Mouse (Mus musculus): ENCODE results near the gene Apobec1. TPM values are rescaled to one million over a fixed set of nuclear protein-coding genes. Genes with fewer than 3 reads are reported as not detected.
A peak's percentile ranks its signal among the peaks of the same experiment; 100 is the strongest.
"Not testable (repeated sequence)": the region's sequence is repeated elsewhere in the genome, so short reads cannot be mapped to it uniquely, and the experiment has no call there.

Gene Apobec1
- polyA plus RNA-seq (2014; fragmentation: Nextera tagmentation; extraction: Ambion mirVana), result 4.1 and 5.5 TPM in 2 replicates

DNA sequence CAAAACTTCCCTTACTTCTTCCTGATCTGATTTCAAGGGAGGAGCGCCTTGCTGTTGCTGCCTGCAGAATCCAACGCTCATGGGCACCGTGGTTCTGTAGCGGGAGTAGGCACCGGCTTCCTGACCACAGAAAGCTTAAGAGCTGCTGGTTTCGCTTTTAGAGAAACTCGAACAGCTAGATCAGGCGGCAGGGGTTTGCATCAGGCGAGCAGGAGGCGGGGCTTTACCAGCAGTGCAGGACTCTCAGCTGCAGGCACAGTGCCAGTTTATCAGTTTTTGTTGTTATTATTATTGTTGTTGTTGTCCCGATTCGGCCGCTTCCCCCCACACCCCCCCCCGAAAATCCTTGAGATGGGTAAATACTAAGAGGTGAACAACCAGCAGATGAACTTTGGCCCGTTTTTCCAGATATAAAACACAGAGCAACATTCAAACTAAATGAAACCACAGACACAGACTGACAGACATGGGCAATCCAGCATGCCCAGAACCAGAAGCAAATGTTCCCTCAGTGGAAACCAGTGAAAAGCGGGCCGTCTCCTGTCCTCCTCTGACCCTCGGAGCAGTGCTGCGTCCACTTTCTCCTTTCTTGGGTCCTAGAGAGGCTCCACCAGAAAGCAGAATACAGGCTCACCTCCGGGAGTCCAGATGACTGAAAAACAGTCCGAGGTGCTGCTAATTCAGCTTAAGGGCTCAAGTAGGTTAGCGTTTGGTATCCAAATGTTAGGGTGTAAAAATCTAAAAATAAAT lies at the start of gene Apobec1:
Apobec1 (minus strand) TSS at position 203 of the 750 bp plus-strand sequence.
- WGBS, result 5% methylated on average over 22 of the region's 22 CpGs
- Histone ChIP-seq H3K4me3 (ENCODE audit: low read depth, low read length) (peak within 1 kb of the TSS; percentile 42), H3K9me3 (ENCODE audit: control insufficient read depth, low read length) (no peaks in the 10 kb centered on the region), H3K4me1 (ENCODE audit: control insufficient read depth, insufficient read depth, low read length) (no peaks in the 10 kb centered on the region), H3K9ac (ENCODE audit: low read depth, low read length) (peak within 1 kb of the TSS; percentile 55), H3K27me3 (replicated peaks; ENCODE audit: control insufficient read depth, insufficient read depth, low read length) (no peaks in the 10 kb centered on the region), H3K36me3 (ENCODE audit: control insufficient read depth, insufficient read depth, low read length) (no peaks in the 10 kb centered on the region), H3K27ac (replicated peaks; ENCODE audit: low read depth, low read length) (peak within 1 kb of the TSS; percentile 67; the same call in 1 of the 2 replicates), H3K4me2 (ENCODE audit: low read depth, low read length) (peak within 1 kb of the TSS; percentile 65)
- DNase-seq (ENCODE audit: low spot score) (peak; percentile 93), ATAC-seq (ENCODE audit: low read depth) (peak; percentile 74)

DNA sequence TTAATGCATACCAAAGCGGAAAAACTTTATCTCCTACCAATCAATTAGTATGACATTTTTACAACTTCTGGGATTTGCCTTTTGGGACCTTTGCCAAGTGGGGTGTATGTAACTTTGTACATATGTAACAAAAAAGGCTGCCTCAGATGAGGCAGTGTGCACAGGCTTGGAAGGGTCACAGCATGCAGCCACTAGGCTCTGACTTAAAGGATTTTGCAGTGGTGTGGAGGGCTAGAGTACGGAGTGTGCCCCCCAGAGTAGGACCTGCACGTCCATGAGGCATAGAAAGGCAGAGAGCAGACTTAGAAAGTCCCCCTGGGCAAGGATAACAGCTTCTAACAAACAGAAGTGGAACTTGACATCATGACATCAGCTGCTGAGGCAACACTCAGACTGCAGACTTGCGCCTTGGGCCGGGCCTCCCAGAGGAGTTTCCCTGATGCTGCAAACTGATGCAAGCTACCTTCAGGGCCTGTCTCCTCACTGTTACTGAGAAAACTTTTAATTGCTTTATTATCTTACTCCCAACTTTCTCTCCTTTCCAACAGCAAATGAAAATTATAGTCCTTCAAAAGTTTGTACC lies 48.2 kb upstream of the Apobec1 start:
- ATAC-seq (ENCODE audit: low read depth) (no peak), DNase-seq (ENCODE audit: low spot score) (peak; percentile 26)
- H3K4me1 ChIP-seq (ENCODE audit: control insufficient read depth, insufficient read depth, low read length), result no peaks in the 10 kb centered on the region
- no peak overlapping the region for H3K9ac ChIP-seq (ENCODE audit: low read depth, low read length)
- H3K4me3 ChIP-seq (ENCODE audit: low read depth, low read length), result no peak overlapping the region
- H3K27me3 ChIP-seq (replicated peaks; ENCODE audit: control insufficient read depth, insufficient read depth, low read length), result no peaks in the 10 kb centered on the region
- H3K27ac ChIP-seq (replicated peaks; ENCODE audit: low read depth, low read length), result no peak overlapping the region
- 0 out of 2 replicates have a peak, but pooled peaks cover 3% of the 10 kb centered on the region for H3K9me3 ChIP-seq (ENCODE audit: control insufficient read depth, low read length)
- WGBS, result 50% methylated on average over 5 of the region's 5 CpGs
- no peaks in the 10 kb centered on the region for H3K36me3 ChIP-seq (ENCODE audit: control insufficient read depth, insufficient read depth, low read length)
- H3K4me2 ChIP-seq (ENCODE audit: low read depth, low read length), result no peak overlapping the region

DNA sequence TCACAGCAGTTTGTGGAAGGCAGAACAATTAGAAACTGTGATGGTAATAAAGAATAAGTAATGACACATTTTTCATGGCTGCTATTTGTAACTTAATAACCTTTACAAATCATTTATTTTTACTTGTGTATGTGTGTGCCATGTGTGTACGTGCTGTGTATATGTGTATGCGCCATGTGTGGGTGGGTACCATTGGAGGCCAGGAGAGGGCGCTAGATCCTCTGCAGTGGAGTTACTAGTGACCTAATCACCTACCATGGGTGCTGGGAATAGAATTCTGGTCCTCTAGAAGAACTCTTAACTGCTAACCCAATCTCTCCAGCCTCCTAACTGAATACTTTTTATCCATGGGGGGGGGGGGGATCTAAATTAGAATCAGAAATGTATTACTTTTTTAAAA lies 47.7 kb upstream of the Apobec1 start:
- H3K27me3 ChIP-seq (replicated peaks; ENCODE audit: control insufficient read depth, insufficient read depth, low read length), result no peaks in the 10 kb centered on the region
- no peak for ATAC-seq (ENCODE audit: low read depth)
- no peak overlapping the region for H3K4me3 ChIP-seq (ENCODE audit: low read depth, low read length)
- DNase-seq (ENCODE audit: low spot score), result no peak
- H3K4me2 ChIP-seq (ENCODE audit: low read depth, low read length), result no peak overlapping the region
- WGBS, result 80% methylated on average over 3 of the region's 3 CpGs
- 0 out of 2 replicates have a peak, but pooled peaks cover 3% of the 10 kb centered on the region for H3K9me3 ChIP-seq (ENCODE audit: control insufficient read depth, low read length)
- H3K4me1 ChIP-seq (ENCODE audit: control insufficient read depth, insufficient read depth, low read length), result no peaks in the 10 kb centered on the region
- H3K9ac ChIP-seq (ENCODE audit: low read depth, low read length), result no peak overlapping the region
- H3K27ac ChIP-seq (replicated peaks; ENCODE audit: low read depth, low read length), result no peak overlapping the region
- no peaks in the 10 kb centered on the region for H3K36me3 ChIP-seq (ENCODE audit: control insufficient read depth, insufficient read depth, low read length)

DNA sequence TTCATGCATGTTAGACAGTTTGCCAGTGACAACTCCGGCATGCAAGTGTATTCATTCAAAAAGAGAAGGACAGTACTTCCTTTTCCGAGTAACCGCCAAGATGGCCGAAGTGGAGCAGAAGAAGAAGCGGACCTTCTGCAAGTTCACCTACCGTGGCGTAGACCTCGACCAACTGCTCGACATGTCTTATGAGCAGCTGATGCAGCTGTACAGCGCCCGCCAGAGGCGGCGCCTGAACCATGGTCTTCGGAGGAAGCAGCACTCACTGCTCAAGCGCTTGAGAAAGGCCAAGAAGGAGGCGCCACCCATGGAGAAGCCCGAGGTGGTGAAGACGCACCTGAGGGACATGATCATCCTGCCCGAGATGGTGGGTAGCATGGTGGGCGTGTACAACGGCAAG lies 42.0 kb upstream of the Apobec1 start:
- not testable (repeated sequence) for H3K4me3 ChIP-seq (ENCODE audit: low read depth, low read length); H3K4me1 ChIP-seq (ENCODE audit: control insufficient read depth, insufficient read depth, low read length); DNase-seq (ENCODE audit: low spot score); H3K9ac ChIP-seq (ENCODE audit: low read depth, low read length); ATAC-seq (ENCODE audit: low read depth); H3K4me2 ChIP-seq (ENCODE audit: low read depth, low read length); H3K27ac ChIP-seq (replicated peaks; ENCODE audit: low read depth, low read length); H3K27me3 ChIP-seq (replicated peaks; ENCODE audit: control insufficient read depth, insufficient read depth, low read length); H3K36me3 ChIP-seq (ENCODE audit: control insufficient read depth, insufficient read depth, low read length); H3K9me3 ChIP-seq (ENCODE audit: control insufficient read depth, low read length)
- WGBS, result 94% methylated on average over 18 of the region's 21 CpGs

DNA sequence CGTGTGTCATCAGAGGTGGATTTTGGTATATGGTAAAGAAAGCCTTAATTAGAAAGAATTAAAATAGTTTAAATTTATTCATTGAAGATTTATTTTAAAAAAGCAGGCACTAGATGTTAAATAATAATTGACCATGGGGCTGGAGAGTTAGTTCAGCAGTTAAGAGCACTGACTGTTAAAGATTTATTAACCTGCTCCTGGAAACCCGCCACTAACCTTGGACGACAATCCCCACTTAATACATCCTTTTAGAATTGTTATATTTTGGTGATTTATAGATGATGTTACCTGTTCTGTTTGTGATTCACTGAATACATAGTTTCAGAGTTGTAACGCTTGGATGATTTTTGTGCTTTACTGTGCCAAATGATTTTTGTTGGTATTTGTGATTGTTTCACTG lies 35.3 kb upstream of the Apobec1 start:
- not testable (repeated sequence) for H3K9ac ChIP-seq (ENCODE audit: low read depth, low read length); ATAC-seq (ENCODE audit: low read depth); H3K9me3 ChIP-seq (ENCODE audit: control insufficient read depth, low read length); H3K36me3 ChIP-seq (ENCODE audit: control insufficient read depth, insufficient read depth, low read length); H3K4me1 ChIP-seq (ENCODE audit: control insufficient read depth, insufficient read depth, low read length); H3K4me3 ChIP-seq (ENCODE audit: low read depth, low read length); DNase-seq (ENCODE audit: low spot score); H3K27ac ChIP-seq (replicated peaks; ENCODE audit: low read depth, low read length); H3K27me3 ChIP-seq (replicated peaks; ENCODE audit: control insufficient read depth, insufficient read depth, low read length); H3K4me2 ChIP-seq (ENCODE audit: low read depth, low read length)
- 86% methylated on average over 4 of the region's 4 CpGs for WGBS

DNA sequence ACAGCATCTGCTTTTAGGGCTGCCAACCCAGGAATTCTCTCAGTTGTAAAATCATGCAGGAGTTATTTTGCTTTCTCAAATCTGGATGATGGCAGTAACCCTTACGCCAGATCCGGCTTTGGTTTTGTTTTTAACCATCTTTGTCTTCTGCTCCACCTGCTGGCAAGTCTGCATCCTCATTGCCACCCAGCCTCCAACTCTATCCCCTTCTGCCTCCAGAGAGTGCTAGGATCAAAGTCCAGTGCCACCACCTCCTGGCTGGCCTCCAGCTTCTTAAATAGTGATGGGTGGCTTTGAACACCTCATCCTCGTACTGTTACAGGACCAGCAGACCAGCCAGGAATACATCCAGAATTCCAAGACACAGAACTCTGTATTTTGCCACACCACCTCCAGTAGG lies 34.4 kb upstream of the Apobec1 start:
- DNase-seq (ENCODE audit: low spot score) (no peak), ATAC-seq (ENCODE audit: low read depth) (no peak)
- Histone ChIP-seq H3K4me2 (ENCODE audit: low read depth, low read length) (no peak overlapping the region), H3K9me3 (ENCODE audit: control insufficient read depth, low read length) (no peaks in the 10 kb centered on the region), H3K36me3 (ENCODE audit: control insufficient read depth, insufficient read depth, low read length) (no peaks in the 10 kb centered on the region), H3K27ac (replicated peaks; ENCODE audit: low read depth, low read length) (no peak overlapping the region), H3K9ac (ENCODE audit: low read depth, low read length) (no peak overlapping the region), H3K27me3 (replicated peaks; ENCODE audit: control insufficient read depth, insufficient read depth, low read length) (no peaks in the 10 kb centered on the region), H3K4me3 (ENCODE audit: low read depth, low read length) (no peak overlapping the region), H3K4me1 (ENCODE audit: control insufficient read depth, insufficient read depth, low read length) (no peaks in the 10 kb centered on the region)
- WGBS, result 80% methylated on average over 3 of the region's 3 CpGs

DNA sequence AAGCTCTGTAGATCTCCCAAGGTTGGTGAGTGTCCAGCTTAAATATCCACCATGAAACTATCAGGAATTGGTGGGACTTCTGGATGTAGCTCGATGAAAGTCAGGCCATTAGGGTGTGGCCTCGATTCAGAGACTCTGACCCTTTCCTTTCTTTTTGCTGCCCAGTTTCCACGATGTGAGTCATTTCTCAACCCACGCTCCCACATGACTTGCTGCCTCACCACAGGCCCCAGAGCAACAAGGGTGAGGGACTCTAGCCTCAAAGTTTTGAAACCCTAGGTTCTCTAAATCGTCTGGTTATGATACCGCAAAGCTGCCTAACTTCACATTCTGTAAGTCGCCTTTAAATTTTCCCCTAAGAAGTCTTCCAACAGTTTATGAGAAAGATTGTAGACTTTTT lies 33.1 kb upstream of the Apobec1 start:
- WGBS, result 81% methylated on average over 7 of the region's 7 CpGs
- no peaks in the 10 kb centered on the region for H3K36me3 ChIP-seq (ENCODE audit: control insufficient read depth, insufficient read depth, low read length)
- no peaks in the 10 kb centered on the region for H3K27me3 ChIP-seq (replicated peaks; ENCODE audit: control insufficient read depth, insufficient read depth, low read length)
- no peak overlapping the region for H3K27ac ChIP-seq (replicated peaks; ENCODE audit: low read depth, low read length)
- no peak overlapping the region for H3K4me3 ChIP-seq (ENCODE audit: low read depth, low read length)
- DNase-seq (ENCODE audit: low spot score) (no peak), ATAC-seq (ENCODE audit: low read depth) (no peak)
- no peaks in the 10 kb centered on the region for H3K4me1 ChIP-seq (ENCODE audit: control insufficient read depth, insufficient read depth, low read length)
- H3K9me3 ChIP-seq (ENCODE audit: control insufficient read depth, low read length), result no peaks in the 10 kb centered on the region
- H3K4me2 ChIP-seq (ENCODE audit: low read depth, low read length), result no peak overlapping the region
- H3K9ac ChIP-seq (ENCODE audit: low read depth, low read length), result no peak overlapping the region

DNA sequence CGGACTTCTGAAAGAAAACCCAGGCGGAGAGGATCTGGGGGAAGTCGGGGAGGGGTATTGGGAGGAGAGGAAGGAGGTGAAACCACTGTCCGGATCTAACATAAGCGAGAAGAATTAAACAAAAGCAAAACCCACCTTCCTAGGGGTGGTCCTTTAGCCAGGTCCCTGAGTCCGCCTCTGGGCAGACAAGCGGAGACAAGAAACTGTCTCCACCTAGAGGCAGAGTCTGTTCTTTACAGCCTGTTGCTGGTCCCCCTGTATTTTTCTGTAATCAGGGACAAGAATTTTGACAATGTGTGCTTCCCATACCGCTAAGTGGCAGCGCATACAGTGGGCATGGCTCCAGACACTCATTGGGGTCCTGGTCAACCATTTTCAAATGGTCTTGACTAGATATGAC lies 31.2 kb upstream of the Apobec1 start:
- peak; percentile 14 for DNase-seq (ENCODE audit: low spot score)

More for the DNA sequence above, 31.2 kb upstream of the Apobec1 start:
- no peak overlapping the region for H3K4me3 ChIP-seq (ENCODE audit: low read depth, low read length)
- H3K9me3 ChIP-seq (ENCODE audit: control insufficient read depth, low read length), result no peaks in the 10 kb centered on the region
- H3K36me3 ChIP-seq (ENCODE audit: control insufficient read depth, insufficient read depth, low read length), result no peaks in the 10 kb centered on the region
- WGBS, result 56% methylated on average over 9 of the region's 9 CpGs
- no peaks in the 10 kb centered on the region for H3K27me3 ChIP-seq (replicated peaks; ENCODE audit: control insufficient read depth, insufficient read depth, low read length)
- no peak overlapping the region for H3K9ac ChIP-seq (ENCODE audit: low read depth, low read length)
- no peak overlapping the region for H3K27ac ChIP-seq (replicated peaks; ENCODE audit: low read depth, low read length)
- no peak overlapping the region for H3K4me2 ChIP-seq (ENCODE audit: low read depth, low read length)
- no peak for ATAC-seq (ENCODE audit: low read depth)
- H3K4me1 ChIP-seq (ENCODE audit: control insufficient read depth, insufficient read depth, low read length), result no peaks in the 10 kb centered on the region

All from embryonic facial prominence, embryonic 14.5 days (tissue).